Mouse (Mus musculus): Measurements from ENCODE around the gene Gm2a.
A peak's percentile ranks its signal among the peaks of the same experiment; 100 is the strongest.

- TF ChIP-seq NELFE (IDR thresholded peaks at IDR 0.05; ENCODE audit: low read depth, low read length) = no peak
- 0 out of 2 replicates have a peak, but pooled peaks have one; percentile 19 for TF ChIP-seq USF1 (IDR thresholded peaks at IDR 0.05; ENCODE audit: low read depth, low read length)
- no peak for TF ChIP-seq MYB (IDR thresholded peaks at IDR 0.05; ENCODE audit: low read depth, low read length)
- no peak for TF ChIP-seq POLR2A (IDR thresholded peaks at IDR 0.05; ENCODE audit: control insufficient read depth in 1 of 2, insufficient read depth in 1 of 2, low read depth in 1 of 2, low read length in 2 of 2, poor library complexity in 1 of 2)
- TF ChIP-seq EP300 (IDR thresholded peaks at IDR 0.05; ENCODE audit: low read depth in 1 of 2, low read length in 2 of 2) = no peak
These were observed 4.1 kb downstream of the Gm2a start for GRCm38 (mm10) chr11:55102015-55102414.
